Mouse (Mus musculus) thymus, postnatal 4 days (tissue): ENCODE measurements at regions not wholly inside any gene's neighbourhood (a gene's known extent, or its start where the extent isn't known, plus 50 kb on each side); places are given as distances from the start of the nearest gene placed in this dataset.
"Not testable (repeated sequence)": the region's sequence is repeated elsewhere in the genome, so short reads cannot be mapped to it uniquely, and the experiment has no call there.

Experiments
- DNase-seq: peaks from one replicate; pipeline ENCODE4 v3.0.0; 2021

GRCm38 (mm10) chr3:21627048-21627447 lies 449.4 kb upstream of the Tbl1xr1 start:
- DNase-seq, result not testable (repeated sequence)

- DNase-seq, result no peak
Measured at GRCm38 (mm10) chr3:21633600-21634221, 442.7 kb upstream of the Tbl1xr1 start.

- no peak for DNase-seq
Measured at GRCm38 (mm10) chr3:21634675-21635204, 441.7 kb upstream of the Tbl1xr1 start.

GRCm38 (mm10) chr3:21638886-21639285 lies 437.6 kb upstream of the Tbl1xr1 start:
- peak; percentile 44 for DNase-seq

- peak; percentile 28 for DNase-seq
Measured at GRCm38 (mm10) chr3:21639576-21639975, 436.9 kb upstream of the Tbl1xr1 start.

- DNase-seq, result no peak
Measured at GRCm38 (mm10) chr3:21644086-21644485, 432.4 kb upstream of the Tbl1xr1 start.

- no peak for DNase-seq
Measured at GRCm38 (mm10) chr3:21645268-21645667, 431.2 kb upstream of the Tbl1xr1 start.

GRCm38 (mm10) chr3:21649885-21650469 lies 426.5 kb upstream of the Tbl1xr1 start:
- no peak for DNase-seq

GRCm38 (mm10) chr3:21655301-21655700 lies 421.2 kb upstream of the Tbl1xr1 start:
- DNase-seq, result no peak

- no peak for DNase-seq
Measured at GRCm38 (mm10) chr3:21667349-21668143, 408.9 kb upstream of the Tbl1xr1 start.

- DNase-seq, result no peak
Measured at GRCm38 (mm10) chr3:21671885-21672284, 404.6 kb upstream of the Tbl1xr1 start.

GRCm38 (mm10) chr3:21672492-21672891 lies 404.0 kb upstream of the Tbl1xr1 start:
- DNase-seq, result no peak

GRCm38 (mm10) chr3:21673466-21673865 lies 403.0 kb upstream of the Tbl1xr1 start:
- DNase-seq, result no peak

GRCm38 (mm10) chr3:21678265-21678664 lies 398.2 kb upstream of the Tbl1xr1 start:
- no peak for DNase-seq

- no peak for DNase-seq
Measured at GRCm38 (mm10) chr3:21678734-21679133, 397.7 kb upstream of the Tbl1xr1 start.

GRCm38 (mm10) chr3:21697980-21698672 lies 378.3 kb upstream of the Tbl1xr1 start:
- not testable (repeated sequence) for DNase-seq

- DNase-seq, result no peak
Measured at GRCm38 (mm10) chr3:21699526-21699925, 376.9 kb upstream of the Tbl1xr1 start.

- DNase-seq, result no peak
Measured at GRCm38 (mm10) chr3:21700326-21700725, 376.1 kb upstream of the Tbl1xr1 start.

- DNase-seq, result no peak
Measured at GRCm38 (mm10) chr3:21726747-21727505, 349.5 kb upstream of the Tbl1xr1 start.

GRCm38 (mm10) chr3:21728019-21728418 lies 348.4 kb upstream of the Tbl1xr1 start:
- DNase-seq, result no peak

- no peak for DNase-seq
Measured at GRCm38 (mm10) chr3:21729328-21729727, 347.1 kb upstream of the Tbl1xr1 start.

- DNase-seq, result not testable (repeated sequence)
Measured at GRCm38 (mm10) chr3:21735688-21736087, 340.8 kb upstream of the Tbl1xr1 start.
